Mouse (Mus musculus): ENCODE data around the gene Ralgps1. TPM values are rescaled to one million over a fixed set of nuclear protein-coding genes. Genes with fewer than 3 reads are reported as not detected.
"Not testable (repeated sequence)": the region's sequence is repeated elsewhere in the genome, so short reads cannot be mapped to it uniquely, and the experiment has no call there.

The Ralgps1 gene
- polyA plus RNA-seq, 1 experiment from 2014 or later: 2.8 TPM

GRCm38 (mm10) chr2:33131500-33132092, 239.7 kb downstream of the Ralgps1 start, which contains the start of gene Garnl3:
Gene Garnl3, minus strand, starts transcription at chr2:33131654.
- H3K36me3 ChIP-seq: no peaks in the 10 kb centered on the region
- H3K4me1 ChIP-seq: peaks cover 21% of the 10 kb centered on the region
- H3K4me2 ChIP-seq: peak within 1 kb of the TSS; percentile 99
- 0 out of 2 replicates have a peak within 1 kb of the TSS, but pooled peaks have one; percentile 17 for H3K9ac ChIP-seq
- H3K27me3 ChIP-seq: peaks cover 23% of the 10 kb centered on the region
- H3K4me3 ChIP-seq: peak within 1 kb of the TSS; percentile 76
- H3K9me3 ChIP-seq: no peaks in the 10 kb centered on the region
- H3K27ac ChIP-seq: peak within 1 kb of the TSS; percentile 57
- under 1% methylated on average over 22 of the region's 22 CpGs for WGBS
- ATAC-seq (ENCODE audit: insufficient number of reproducible peaks, low FRiP score, low TSS enrichment, low read depth): no peak

- Histone ChIP-seq H3K9me3 (no peaks in the 10 kb centered on the region), H3K9ac (peak overlapping the region; percentile 76), H3K27me3 (peaks cover 23% of the 10 kb centered on the region), H3K27ac (peak overlapping the region; percentile 57), H3K4me1 (peaks cover 21% of the 10 kb centered on the region), H3K4me2 (peak overlapping the region; percentile 99), H3K4me3 (peak overlapping the region; percentile 76), H3K36me3 (no peaks in the 10 kb centered on the region)
- peak; percentile 91 for ATAC-seq (ENCODE audit: insufficient number of reproducible peaks, low FRiP score, low TSS enrichment, low read depth)
- WGBS: under 1% methylated on average over 55 of the region's 55 CpGs
Observed at GRCm38 (mm10) chr2:33130526-33131483, 240.5 kb downstream of the Ralgps1 start.

GRCm38 (mm10) chr2:33130141-33130525, 241.2 kb downstream of the Ralgps1 start:
- Histone ChIP-seq H3K9me3 (no peaks in the 10 kb centered on the region), H3K36me3 (no peaks in the 10 kb centered on the region), H3K27ac (peak overlapping the region; percentile 54), H3K4me1 (peaks cover 21% of the 10 kb centered on the region), H3K4me2 (peak overlapping the region; percentile 99), H3K9ac (peak overlapping the region; percentile 76), H3K4me3 (peak overlapping the region; percentile 76), H3K27me3 (peaks cover 23% of the 10 kb centered on the region)
- WGBS: under 1% methylated on average over 33 of the region's 33 CpGs
- ATAC-seq (ENCODE audit: insufficient number of reproducible peaks, low FRiP score, low TSS enrichment, low read depth): peak; percentile 25

- Histone ChIP-seq H3K4me2 (peak overlapping the region; percentile 99), H3K4me1 (peaks cover 21% of the 10 kb centered on the region), H3K27me3 (peaks cover 23% of the 10 kb centered on the region), H3K27ac (no peak overlapping the region; the same call in 1 of the 2 replicates), H3K9ac (peak overlapping the region; percentile 76), H3K36me3 (no peaks in the 10 kb centered on the region), H3K9me3 (no peaks in the 10 kb centered on the region), H3K4me3 (peak overlapping the region; percentile 76)
- under 1% methylated on average over 10 of the region's 10 CpGs for WGBS
- no peak for ATAC-seq (ENCODE audit: insufficient number of reproducible peaks, low FRiP score, low TSS enrichment, low read depth)
Observed at GRCm38 (mm10) chr2:33129696-33130095, 241.6 kb downstream of the Ralgps1 start.

- H3K4me2 ChIP-seq: no peak overlapping the region
Observed at GRCm38 (mm10) chr2:33129005-33129404, 242.3 kb downstream of the Ralgps1 start.

GRCm38 (mm10) chr2:33127271-33127670, 244.0 kb downstream of the Ralgps1 start:
- H3K4me3 ChIP-seq: no peak overlapping the region
- H3K36me3 ChIP-seq: no peaks in the 10 kb centered on the region
- peaks cover 8% of the 10 kb centered on the region for H3K27me3 ChIP-seq
- H3K4me1 ChIP-seq: peaks cover 20% of the 10 kb centered on the region
- no peaks in the 10 kb centered on the region for H3K9me3 ChIP-seq
- 87% methylated on average over 2 of the region's 2 CpGs for WGBS
- no peak for ATAC-seq (ENCODE audit: insufficient number of reproducible peaks, low FRiP score, low TSS enrichment, low read depth)
- no peak overlapping the region for H3K27ac ChIP-seq
- no peak overlapping the region for H3K9ac ChIP-seq
- no peak overlapping the region for H3K4me2 ChIP-seq

More at GRCm38 (mm10) chr2:33129005-33129404, 242.3 kb downstream of the Ralgps1 start:
- Histone ChIP-seq H3K36me3 (no peaks in the 10 kb centered on the region), H3K27me3 (peaks cover 21% of the 10 kb centered on the region), H3K27ac (no peak overlapping the region), H3K9me3 (no peaks in the 10 kb centered on the region), H3K4me1 (peaks cover 21% of the 10 kb centered on the region), H3K9ac (no peak overlapping the region), H3K4me3 (no peak overlapping the region)
- WGBS: 84% methylated on average over 2 of the region's 2 CpGs
- no peak for ATAC-seq (ENCODE audit: insufficient number of reproducible peaks, low FRiP score, low TSS enrichment, low read depth)

GRCm38 (mm10) chr2:33122856-33123255, 248.4 kb downstream of the Ralgps1 start:
- Histone ChIP-seq H3K36me3 (no peaks in the 10 kb centered on the region), H3K27ac (no peak overlapping the region), H3K4me1 (no peaks in the 10 kb centered on the region), H3K9ac (no peak overlapping the region), H3K9me3 (no peaks in the 10 kb centered on the region), H3K4me2 (no peak overlapping the region), H3K4me3 (no peak overlapping the region), H3K27me3 (no peaks in the 10 kb centered on the region)
- 68% methylated on average over 6 of the region's 6 CpGs for WGBS
- no peak for ATAC-seq (ENCODE audit: insufficient number of reproducible peaks, low FRiP score, low TSS enrichment, low read depth)

GRCm38 (mm10) chr2:33100536-33100935, 270.8 kb downstream of the Ralgps1 start:
- Histone ChIP-seq H3K4me2 (no peak overlapping the region), H3K9ac (no peak overlapping the region), H3K4me3 (no peak overlapping the region), H3K9me3 (no peaks in the 10 kb centered on the region), H3K4me1 (no peaks in the 10 kb centered on the region), H3K36me3 (no peaks in the 10 kb centered on the region), H3K27me3 (no peaks in the 10 kb centered on the region), H3K27ac (no peak overlapping the region)
- ATAC-seq (ENCODE audit: insufficient number of reproducible peaks, low FRiP score, low TSS enrichment, low read depth): no peak
- 86% methylated on average over 8 of the region's 8 CpGs for WGBS

GRCm38 (mm10) chr2:33097326-33097725, 274.0 kb downstream of the Ralgps1 start:
- not testable (repeated sequence) for H3K4me1 ChIP-seq; H3K36me3 ChIP-seq; H3K9me3 ChIP-seq; H3K27me3 ChIP-seq; H3K27ac ChIP-seq; H3K4me3 ChIP-seq; H3K4me2 ChIP-seq; H3K9ac ChIP-seq; ATAC-seq (ENCODE audit: insufficient number of reproducible peaks, low FRiP score, low TSS enrichment, low read depth)
- WGBS: 86% methylated on average over 12 of the region's 12 CpGs

GRCm38 (mm10) chr2:33095221-33095671, 276.0 kb downstream of the Ralgps1 start:
- no peak overlapping the region for H3K4me2 ChIP-seq
- ATAC-seq (ENCODE audit: insufficient number of reproducible peaks, low FRiP score, low TSS enrichment, low read depth): no peak
- H3K27ac ChIP-seq: no peak overlapping the region
- no peaks in the 10 kb centered on the region for H3K9me3 ChIP-seq
- H3K27me3 ChIP-seq: no peaks in the 10 kb centered on the region
- WGBS: 37% methylated on average over 10 of the region's 10 CpGs
- H3K4me1 ChIP-seq: peaks cover 3% of the 10 kb centered on the region
- H3K4me3 ChIP-seq: no peak overlapping the region
- H3K9ac ChIP-seq: no peak overlapping the region
- H3K36me3 ChIP-seq: no peaks in the 10 kb centered on the region

- H3K36me3 ChIP-seq: no peaks in the 10 kb centered on the region
- H3K27me3 ChIP-seq: no peaks in the 10 kb centered on the region
- H3K4me2 ChIP-seq: no peak overlapping the region
- H3K4me3 ChIP-seq: no peak overlapping the region
- no peak for ATAC-seq (ENCODE audit: insufficient number of reproducible peaks, low FRiP score, low TSS enrichment, low read depth)
- 78% methylated on average over 8 of the region's 8 CpGs for WGBS
- peaks cover 3% of the 10 kb centered on the region for H3K4me1 ChIP-seq
- H3K9ac ChIP-seq: no peak overlapping the region
- no peak overlapping the region for H3K27ac ChIP-seq
- H3K9me3 ChIP-seq: no peaks in the 10 kb centered on the region
Observed at GRCm38 (mm10) chr2:33090620-33091520, 280.4 kb downstream of the Ralgps1 start.
